Mouse (Mus musculus) ES-Bruce4 (cell line): ENCODE measurements at regions not wholly inside any gene's neighbourhood (a gene's known extent, or its start where the extent isn't known, plus 50 kb on each side); places are given as distances from the start of the nearest gene placed in this dataset.

Experiments used
- CTCF ChIP-seq: IDR thresholded peaks from one replicate; pipeline ENCODE4 v1.8.1; 2011; ENCODE audit warnings: low read depth, low read length
- EP300 ChIP-seq: IDR thresholded peaks from 2 replicates; pipeline ENCODE4 v1.6.1; 2011; ENCODE audit warnings: low read depth, low read length; ENCODE audit not compliant: insufficient read depth

DNA sequence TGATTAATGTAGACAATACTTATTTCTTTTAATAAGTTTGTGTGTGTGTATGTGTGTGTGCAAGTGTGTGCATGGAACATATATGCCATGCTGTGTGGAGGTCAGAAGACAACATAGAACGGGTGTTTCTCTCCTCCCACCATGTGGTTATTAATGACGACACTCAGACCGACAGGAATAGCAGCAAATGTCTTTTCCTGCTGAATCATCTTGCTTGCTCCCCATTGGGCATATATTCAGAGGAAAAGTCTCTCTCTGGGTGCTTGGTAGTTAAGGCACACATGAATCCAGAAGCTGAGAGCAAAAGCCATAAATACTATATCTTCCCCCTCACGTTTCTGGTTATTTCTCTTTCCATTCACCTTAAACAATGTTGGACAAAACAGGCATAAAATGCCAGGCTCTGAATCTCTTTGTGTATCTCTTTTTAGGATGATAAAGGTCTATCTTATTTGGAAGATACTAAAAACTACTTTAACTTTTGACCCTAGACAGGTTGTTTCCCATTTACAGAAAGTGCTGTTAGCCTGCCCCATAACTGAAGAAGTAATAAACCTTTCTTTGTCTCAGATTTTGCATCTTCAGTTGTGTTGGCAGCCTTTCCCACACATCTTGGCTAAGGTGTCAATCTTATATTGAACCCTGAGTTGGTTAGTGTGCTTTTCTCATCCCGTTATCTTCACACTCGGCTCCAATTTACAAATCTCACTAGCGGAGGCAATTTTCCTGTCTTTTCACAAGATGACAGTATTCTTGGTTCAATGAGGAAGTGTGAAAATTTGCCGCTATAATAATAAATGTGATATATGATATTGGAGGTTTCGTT lies 337.9 kb downstream of the Pdha2 start:
- no peak for TF ChIP-seq CTCF
- no peak for TF ChIP-seq EP300
